Mouse (Mus musculus) thymus, postnatal 25 days (tissue): Measurements from ENCODE around the gene Tmem242.

Experiments
- DNase-seq: peaks from one replicate; pipeline ENCODE4 v3.0.0; 2022

The Tmem242 gene

GRCm38 (mm10) chr17:5414041-5414440 lies 26.0 kb downstream of the Tmem242 start:
- DNase-seq = no peak

- no peak for DNase-seq
These were observed 26.7 kb downstream of the Tmem242 start for GRCm38 (mm10) chr17:5413350-5413749.

- DNase-seq = no peak
These were observed 27.3 kb downstream of the Tmem242 start for GRCm38 (mm10) chr17:5412740-5413139.

- DNase-seq = no peak
These were observed 27.8 kb downstream of the Tmem242 start for GRCm38 (mm10) chr17:5412301-5412700.

GRCm38 (mm10) chr17:5411205-5411604 lies 28.9 kb downstream of the Tmem242 start:
- DNase-seq = no peak

- no peak for DNase-seq
These were observed 29.7 kb downstream of the Tmem242 start for GRCm38 (mm10) chr17:5410336-5410735.

- no peak for DNase-seq
These were observed 33.0 kb downstream of the Tmem242 start for GRCm38 (mm10) chr17:5407030-5407429.

- DNase-seq = peak; percentile 61
These were observed 33.5 kb downstream of the Tmem242 start for GRCm38 (mm10) chr17:5406566-5406965.

- no peak for DNase-seq
These were observed 36.2 kb downstream of the Tmem242 start for GRCm38 (mm10) chr17:5403885-5404284.

GRCm38 (mm10) chr17:5402624-5403023 lies 37.4 kb downstream of the Tmem242 start:
- peak; percentile 56 for DNase-seq

- peak; percentile 69 for DNase-seq
These were observed 38.0 kb downstream of the Tmem242 start for GRCm38 (mm10) chr17:5402069-5402468.

GRCm38 (mm10) chr17:5401288-5401687 lies 38.8 kb downstream of the Tmem242 start:
- DNase-seq = no peak

GRCm38 (mm10) chr17:5400435-5401090 lies 39.5 kb downstream of the Tmem242 start:
- no peak for DNase-seq

- peak; percentile 84 for DNase-seq
These were observed 42.7 kb downstream of the Tmem242 start for GRCm38 (mm10) chr17:5397148-5398007.

- no peak for DNase-seq
These were observed 43.8 kb downstream of the Tmem242 start for GRCm38 (mm10) chr17:5396213-5396612.

- DNase-seq = no peak
These were observed 44.4 kb downstream of the Tmem242 start for GRCm38 (mm10) chr17:5395454-5396205.

- DNase-seq = no peak
These were observed 49.4 kb downstream of the Tmem242 start for GRCm38 (mm10) chr17:5390682-5391081.

GRCm38 (mm10) chr17:5388351-5388750 lies 51.7 kb downstream of the Tmem242 start:
- DNase-seq = no peak

GRCm38 (mm10) chr17:5386885-5387545 lies 53.0 kb downstream of the Tmem242 start:
- DNase-seq = no peak

GRCm38 (mm10) chr17:5385694-5386093 lies 54.4 kb downstream of the Tmem242 start:
- DNase-seq = no peak

- peak; percentile 60 for DNase-seq
These were observed 62.1 kb downstream of the Tmem242 start for GRCm38 (mm10) chr17:5377930-5378310.

GRCm38 (mm10) chr17:5377151-5377929 lies 62.7 kb downstream of the Tmem242 start:
- no peak for DNase-seq
